Mouse (Mus musculus) urinary bladder, postnatal 25 days (tissue): ENCODE data around the gene 1110032F04Rik.
"Not testable (repeated sequence)": the region's sequence is repeated elsewhere in the genome, so short reads cannot be mapped to it uniquely, and the experiment has no call there.

ENCODE experiments used
- DNase-seq: peaks from one replicate; pipeline ENCODE4 v3.0.0; 2022; ENCODE audit warnings: low spot score

The 1110032F04Rik gene

GRCm38 (mm10) chr3:68869211-68869690, at the start of gene 1110032F04Rik:
1110032F04Rik (plus strand) TSS chr3:68869586.
- peak; percentile 7 for DNase-seq

GRCm38 (mm10) chr3:68821406-68821805, 48.0 kb upstream of the 1110032F04Rik start:
- DNase-seq: no peak

DNA sequence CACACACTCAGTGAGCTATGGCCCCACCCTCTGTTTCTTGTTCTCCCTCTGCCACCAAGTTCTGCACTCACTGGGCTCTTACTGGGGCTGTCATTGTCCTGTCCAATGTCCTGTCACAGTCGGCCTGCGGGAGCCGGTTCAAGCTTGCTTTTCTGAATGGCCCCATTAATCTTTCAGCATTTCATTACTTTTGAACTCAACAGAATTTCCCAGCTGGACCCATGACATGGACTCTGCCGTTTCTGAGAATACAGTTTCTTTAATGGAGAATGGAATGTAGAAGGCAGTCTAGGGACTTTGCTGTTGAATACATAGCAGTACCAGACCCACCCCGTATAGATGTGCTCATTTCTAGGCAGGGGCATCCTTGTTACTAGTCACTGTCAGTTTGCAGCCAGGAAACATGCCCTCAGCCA, 47.5 kb upstream of the 1110032F04Rik start:
- no peak for DNase-seq

- DNase-seq: no peak
These were observed 45.3 kb upstream of the 1110032F04Rik start for GRCm38 (mm10) chr3:68823876-68824764.

DNA sequence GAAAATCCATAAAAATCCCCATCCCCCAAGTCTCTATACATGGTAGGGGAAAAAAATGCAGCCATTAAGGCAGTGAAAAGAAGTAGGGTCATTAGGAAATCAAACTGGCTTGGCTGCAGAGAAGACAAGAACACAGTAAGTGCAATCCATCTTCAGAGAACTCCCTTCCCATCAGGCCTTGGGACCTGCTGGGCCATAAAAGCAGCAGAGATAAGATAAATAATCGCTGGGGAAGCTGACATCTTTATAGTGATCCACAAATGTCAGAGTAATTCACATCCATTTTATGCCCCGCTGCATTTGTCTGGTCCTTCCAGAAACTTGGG, 44.7 kb upstream of the 1110032F04Rik start:
- DNase-seq: no peak

DNA sequence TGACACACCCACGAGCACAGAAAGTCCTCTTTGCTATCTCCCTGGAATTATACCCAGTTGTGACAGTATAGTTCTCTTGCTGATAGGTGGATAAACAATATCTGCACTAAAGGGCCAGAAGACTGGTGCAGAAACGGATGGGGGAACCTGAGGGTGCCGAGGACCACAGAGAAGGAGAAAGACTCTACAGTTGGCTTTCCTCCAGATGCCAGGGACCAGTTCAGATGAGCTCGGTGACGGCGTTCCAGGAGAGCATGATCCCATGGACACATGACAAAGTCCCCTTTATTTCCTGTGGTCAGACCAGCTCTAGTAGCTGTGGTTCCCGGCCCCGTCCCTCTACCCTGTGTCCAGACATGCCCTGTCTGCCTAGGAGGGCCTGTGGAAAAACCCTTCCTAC, 44.2 kb upstream of the 1110032F04Rik start:
- DNase-seq: no peak

DNA sequence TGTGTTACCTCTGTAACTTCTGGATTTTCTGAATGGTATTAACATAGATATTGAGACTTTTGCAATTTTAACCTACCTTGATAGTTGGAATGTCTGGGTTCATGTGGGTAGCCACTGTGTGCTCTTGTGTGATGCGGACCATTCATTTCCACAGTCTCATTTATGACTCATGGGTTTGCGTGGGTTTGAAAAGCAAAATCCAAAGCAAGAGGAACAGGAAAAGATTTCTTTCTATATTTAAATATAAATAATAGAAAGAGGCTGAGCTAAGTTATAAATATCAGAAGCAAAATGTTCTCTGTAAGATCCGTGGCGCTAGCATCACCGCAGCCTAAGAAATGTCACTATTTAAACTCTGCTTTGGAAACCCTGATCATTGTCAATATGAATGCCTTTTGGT, 41.7 kb upstream of the 1110032F04Rik start:
- DNase-seq: no peak

DNA sequence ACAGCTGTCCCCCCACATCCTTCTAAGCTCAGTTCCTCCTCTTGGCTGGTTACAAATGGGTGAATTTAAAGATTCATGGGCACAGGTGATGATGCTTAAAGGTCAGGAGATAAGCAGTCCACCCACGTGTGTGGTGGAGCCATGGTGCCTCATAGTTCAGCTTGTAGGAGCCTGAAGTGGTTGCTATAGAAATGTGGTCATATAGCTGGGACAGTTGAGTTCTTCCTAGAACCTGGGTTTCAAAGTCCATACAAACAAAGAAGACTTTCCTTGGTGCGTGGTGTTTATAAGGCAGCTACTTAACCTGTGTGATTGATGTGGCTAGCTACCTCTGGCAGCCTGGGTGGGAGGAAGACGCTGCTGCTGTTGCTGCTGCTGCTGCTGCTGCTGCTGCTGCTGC, 39.4 kb upstream of the 1110032F04Rik start:
- DNase-seq: no peak

DNA sequence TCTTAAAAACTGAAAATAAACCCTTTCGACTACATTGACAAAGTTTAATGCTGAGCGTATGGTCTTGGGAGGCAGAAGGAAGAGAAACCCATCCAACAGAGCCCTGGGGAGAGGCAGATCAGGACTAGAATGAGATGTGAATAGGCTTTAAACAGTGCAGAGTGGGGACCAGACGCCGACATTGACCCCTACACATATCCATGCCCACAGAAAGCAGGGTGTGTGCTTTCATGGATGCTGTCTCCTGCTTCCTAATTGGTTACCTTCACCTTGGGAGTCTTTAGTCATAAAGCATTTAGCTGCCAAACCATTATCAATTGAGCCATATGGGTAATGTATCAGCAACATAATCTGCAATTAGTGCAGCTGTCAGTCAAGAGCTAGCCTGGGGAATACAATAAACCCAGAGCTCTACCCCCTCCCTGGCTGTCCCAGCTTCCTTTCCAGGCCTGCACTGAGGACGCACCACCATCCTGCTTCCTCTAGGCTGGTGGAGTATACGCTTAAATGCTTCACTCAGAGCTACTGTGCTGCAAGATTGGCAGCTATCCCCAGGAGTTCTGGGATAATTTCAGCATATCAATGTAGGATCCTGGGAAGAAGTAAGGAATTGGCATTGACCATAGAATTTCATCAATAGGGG, 32.4 kb upstream of the 1110032F04Rik start:
- no peak for DNase-seq

DNA sequence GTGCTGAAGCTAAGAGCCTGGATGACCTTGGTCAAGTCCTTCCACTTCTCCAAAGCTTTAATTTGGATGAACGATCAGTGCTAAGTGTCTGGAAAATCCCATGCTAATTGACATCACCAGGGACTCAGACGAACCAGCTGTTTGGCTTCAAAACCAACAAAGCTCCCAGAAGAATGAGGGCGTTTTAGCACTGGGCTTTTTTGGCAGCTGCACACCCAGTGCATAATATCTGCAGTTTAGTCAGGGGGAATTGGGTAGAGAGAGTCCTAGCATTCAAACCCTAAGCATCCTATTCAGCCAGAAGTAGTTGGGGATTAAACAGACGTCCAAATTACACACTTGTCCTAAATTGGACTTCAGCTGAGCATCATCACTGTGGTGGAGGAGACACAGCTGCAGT, 29.2 kb upstream of the 1110032F04Rik start:
- no peak for DNase-seq

GRCm38 (mm10) chr3:68844025-68844424, 25.4 kb upstream of the 1110032F04Rik start:
- DNase-seq: no peak

GRCm38 (mm10) chr3:68848323-68848722, 21.1 kb upstream of the 1110032F04Rik start:
- DNase-seq: no peak

DNA sequence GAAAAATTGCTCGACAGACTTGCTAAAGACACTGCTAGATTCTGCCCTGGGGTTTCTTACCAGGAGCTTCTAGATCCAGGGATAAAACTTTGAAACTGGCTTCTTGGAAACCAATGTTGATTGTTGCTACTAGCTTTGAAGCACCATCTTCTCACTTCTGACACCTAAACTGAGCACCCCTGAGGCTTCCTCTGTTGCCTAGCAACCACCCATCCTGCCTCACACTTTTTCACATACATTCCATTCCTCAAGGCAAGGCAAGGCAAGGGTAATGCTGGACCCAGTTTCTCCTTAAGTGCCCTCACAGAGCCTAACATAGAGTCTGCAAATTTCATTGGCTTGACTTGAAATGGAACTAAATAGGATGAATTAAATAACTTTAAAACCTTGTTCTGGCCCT, 17.0 kb upstream of the 1110032F04Rik start:
- no peak for DNase-seq

DNA sequence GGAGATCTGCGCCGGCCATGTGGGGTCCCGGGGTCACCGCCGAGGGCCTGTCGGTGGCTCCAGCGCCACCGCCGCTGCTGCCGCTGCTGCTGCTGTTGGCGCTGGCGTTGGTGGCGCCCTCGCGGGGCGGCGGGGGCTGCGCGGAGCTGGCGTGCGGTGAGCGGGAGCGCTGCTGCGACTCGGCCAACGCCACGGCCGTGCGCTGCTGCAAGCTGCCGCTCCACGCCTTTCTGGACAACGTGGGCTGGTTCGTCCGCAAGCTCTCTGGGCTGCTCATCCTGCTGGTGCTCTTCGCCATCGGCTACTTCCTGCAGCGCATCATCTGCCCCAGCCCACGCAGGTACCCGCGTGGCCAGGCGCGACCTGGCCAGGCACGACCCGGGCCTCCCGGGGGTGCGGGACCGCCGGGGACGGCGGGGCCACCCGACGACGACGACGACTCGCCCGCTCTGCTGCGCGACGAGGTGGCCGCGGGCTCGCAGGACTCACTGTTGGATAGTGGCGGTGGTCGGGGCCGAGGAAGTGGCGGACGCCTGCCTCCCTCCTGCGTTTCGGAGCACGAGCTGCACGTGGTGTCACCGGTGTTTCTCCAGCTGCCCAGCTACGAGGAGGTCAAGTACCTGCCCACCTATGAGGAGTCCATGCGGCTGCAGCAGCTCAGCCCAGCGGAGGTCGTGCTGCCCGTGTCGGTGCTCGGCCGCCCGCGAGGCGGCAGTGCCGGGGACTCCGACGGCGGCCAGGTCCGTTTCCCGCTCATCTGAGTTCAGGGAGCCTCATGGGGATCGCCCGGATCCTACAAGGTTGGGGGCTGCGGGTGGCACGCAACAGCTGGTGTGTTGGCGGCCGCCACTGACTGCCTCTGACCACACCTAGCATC, 543 bp downstream of the 1110032F04Rik start:
- DNase-seq: peak; percentile 12

DNA sequence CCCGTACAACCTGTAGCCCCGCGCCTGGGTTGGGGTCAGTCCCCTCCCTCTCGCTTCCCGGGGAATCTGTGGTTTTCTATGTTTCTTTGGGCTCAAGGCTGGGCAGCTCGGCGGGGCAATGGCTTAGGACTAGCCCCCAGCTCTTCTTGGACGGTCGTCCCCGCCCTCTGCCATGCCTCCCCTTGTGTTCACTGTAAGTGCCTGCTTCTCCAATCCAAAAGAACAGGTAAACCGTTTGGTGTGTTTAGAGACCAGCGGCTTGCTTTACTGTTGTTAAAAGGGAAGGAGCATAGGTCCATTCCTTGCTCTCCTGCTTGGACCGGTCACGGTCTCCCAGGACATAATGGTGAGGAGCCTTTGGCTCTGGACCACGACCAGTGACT, 1.2 kb downstream of the 1110032F04Rik start:
- DNase-seq: no peak

- DNase-seq: no peak
These were observed 4.7 kb downstream of the 1110032F04Rik start for GRCm38 (mm10) chr3:68874079-68874478.

- DNase-seq: no peak
These were observed 17.5 kb downstream of the 1110032F04Rik start for GRCm38 (mm10) chr3:68886845-68887244.

DNA sequence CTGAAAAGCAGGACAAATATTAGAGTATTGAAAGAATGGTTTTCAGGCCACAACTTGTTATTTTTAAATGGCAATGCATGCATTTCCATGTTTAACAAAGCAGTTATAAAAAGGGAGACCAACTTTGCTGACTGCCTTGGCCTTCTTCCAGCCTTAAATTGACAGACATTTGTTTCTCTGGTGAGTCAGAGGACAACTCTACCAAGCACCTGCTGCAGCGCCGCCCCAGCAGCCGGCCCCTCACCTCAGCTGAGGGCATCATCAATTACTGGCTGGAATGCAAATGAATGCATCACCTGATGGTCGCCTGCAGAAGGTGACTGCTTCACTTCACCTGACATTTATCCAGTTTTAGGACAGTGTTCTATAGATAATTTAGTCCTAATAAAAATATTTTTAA, 26.0 kb downstream of the 1110032F04Rik start:
- no peak for DNase-seq

GRCm38 (mm10) chr3:68897154-68897553, 27.8 kb downstream of the 1110032F04Rik start:
- no peak for DNase-seq

- DNase-seq: not testable (repeated sequence)
These were observed 33.2 kb downstream of the 1110032F04Rik start for GRCm38 (mm10) chr3:68902636-68903035.

DNA sequence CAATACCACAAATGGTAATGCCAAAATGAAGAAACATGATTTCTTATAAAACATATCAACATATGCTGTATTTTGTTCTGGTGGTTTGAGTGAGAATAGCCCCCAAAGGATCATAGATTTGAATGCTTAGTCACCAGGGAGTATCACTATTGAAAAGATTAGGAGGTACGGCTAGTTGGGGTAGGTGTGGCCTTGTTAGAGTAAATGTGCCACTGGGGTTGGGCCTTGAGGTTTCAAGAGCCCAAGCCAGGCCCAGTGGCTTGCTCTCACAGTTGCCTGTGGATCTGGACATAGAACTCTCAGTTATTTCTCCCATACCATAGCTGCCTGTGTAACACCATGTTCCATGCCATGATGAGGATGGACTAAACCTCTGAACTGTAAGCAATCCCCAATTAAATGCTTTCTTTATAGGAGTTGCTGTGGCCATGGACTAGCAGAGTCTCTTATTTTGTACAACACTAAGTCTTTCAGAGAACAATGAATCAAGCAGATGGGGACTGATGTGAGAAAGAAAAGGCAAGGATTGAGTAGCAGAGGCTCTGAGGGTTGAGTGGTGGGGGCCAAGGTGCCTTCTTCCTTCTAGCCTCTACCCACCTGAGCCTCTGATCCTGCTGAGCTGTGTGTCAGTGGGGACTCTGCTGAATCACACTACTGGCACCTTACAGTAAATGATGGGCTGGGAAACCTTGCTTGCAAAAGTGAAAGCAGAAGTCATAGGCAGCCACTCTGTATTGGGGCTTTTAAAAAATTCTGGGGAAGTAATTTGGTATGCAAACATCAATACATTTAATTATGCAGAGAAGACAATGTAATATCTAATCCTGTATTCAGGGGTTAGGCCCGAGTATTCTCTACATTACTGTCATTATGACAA, 35.8 kb downstream of the 1110032F04Rik start:
- DNase-seq: no peak
